ENCODE assay signal across 8 mouse cellular contexts in genomic region chr12:75593817-75594216, GRCm38 (mm10). TPM values are rescaled to one million over a fixed set of nuclear protein-coding genes. Genes with fewer than 3 reads are reported as not detected.
DNase-seq lines count a peak whose midpoint lies in the region; ATAC-seq and TF ChIP-seq lines count a peak whose summit lies in the region.
"Had no signal": no experiment of that assay in that cellular context is flagged by ENCODE, and none has a peak within 500 bp of the region (broad histone marks: within the 10 kb centered on the region; RNA-seq: fewer than 3 reads in every experiment).

No protein-coding gene starts in this region.

- H3K4me1 ChIP-seq in lung, embryonic 15.5 days = peaks cover 20% of the 10 kb centered on the region
- H3K4me1 ChIP-seq in forebrain, embryonic 12.5 days = peaks cover 14% of the 10 kb centered on the region
- H3K4me1 ChIP-seq in limb, embryonic 14.5 days (ENCODE audit: control insufficient read depth, insufficient read depth, low read length) = peaks cover 9% of the 10 kb centered on the region; the same call in 1 of the 2 replicates
- peaks cover 3% of the 10 kb centered on the region; the same call in 1 of the 2 replicates for H3K4me1 ChIP-seq in stomach, embryonic 15.5 days

- no peak for DNase-seq in lung, postnatal 25 days (ENCODE audit: low spot score)
- no peak for DNase-seq in limb, embryonic 14.5 days (ENCODE audit: low spot score)
- DNase-seq in layer of hippocampus, adult 9-11 months = no peak
- DNase-seq: thymus, postnatal 25 days had no signal

- no peak overlapping the region for H3K9ac ChIP-seq in lung, embryonic 15.5 days
- no peak overlapping the region for H3K9ac ChIP-seq in forebrain, embryonic 12.5 days
- no peak overlapping the region for H3K9ac ChIP-seq in limb, embryonic 14.5 days (ENCODE audit: low read depth, low read length, severe bottlenecking)
- H3K9ac ChIP-seq in stomach, embryonic 15.5 days = no peak overlapping the region

- WGBS in lung, embryonic 15.5 days = 58% methylated on average over 4 of the region's 4 CpGs
- 77% methylated on average over 4 of the region's 4 CpGs for WGBS in forebrain, embryonic 12.5 days
- 73% methylated on average over 4 of the region's 4 CpGs for WGBS in limb, embryonic 14.5 days
- 52% methylated on average over 4 of the region's 4 CpGs for WGBS in stomach, embryonic 15.5 days

- no peak for TF ChIP-seq POLR2A in limb, embryonic 14.5 days (IDR thresholded peaks at IDR 0.05; ENCODE audit: borderline replicate concordance, extremely low read depth, insufficient read depth, insufficient read length)

- peaks cover 19% of the 10 kb centered on the region; the same call in 1 of the 2 replicates for H3K36me3 ChIP-seq in lung, embryonic 15.5 days
- H3K36me3 ChIP-seq in forebrain, embryonic 12.5 days (replicated peaks) = peaks cover 33% of the 10 kb centered on the region
- H3K36me3 ChIP-seq in limb, embryonic 14.5 days (ENCODE audit: control insufficient read depth, insufficient read depth, low read length) = peaks cover 37% of the 10 kb centered on the region
- peaks cover 6% of the 10 kb centered on the region; the same call in 1 of the 2 replicates for H3K36me3 ChIP-seq in stomach, embryonic 15.5 days

- peak overlapping the region; percentile 80 for H3K4me2 ChIP-seq in lung, embryonic 15.5 days
- peak overlapping the region; percentile 69 for H3K4me2 ChIP-seq in forebrain, embryonic 12.5 days
- peak overlapping the region; percentile 59; the same call in 1 of the 2 replicates for H3K4me2 ChIP-seq in limb, embryonic 14.5 days (replicated peaks; ENCODE audit: low read depth, low read length, severe bottlenecking)
- H3K4me2 ChIP-seq in stomach, embryonic 15.5 days = peak overlapping the region; percentile 63; the same call in 1 of the 2 replicates

- no peaks in the 10 kb centered on the region for H3K27me3 ChIP-seq in lung, embryonic 15.5 days
- H3K27me3 ChIP-seq in forebrain, embryonic 12.5 days = no peaks in the 10 kb centered on the region
- no peaks in the 10 kb centered on the region for H3K27me3 ChIP-seq in limb, embryonic 14.5 days (ENCODE audit: control insufficient read depth, insufficient read depth, low read length)
- no peaks in the 10 kb centered on the region for H3K27me3 ChIP-seq in stomach, embryonic 15.5 days (replicated peaks)

- no peaks in the 10 kb centered on the region for H3K9me3 ChIP-seq in lung, embryonic 15.5 days
- H3K9me3 ChIP-seq in forebrain, embryonic 12.5 days = no peaks in the 10 kb centered on the region
- no peaks in the 10 kb centered on the region for H3K9me3 ChIP-seq in limb, embryonic 14.5 days (ENCODE audit: control insufficient read depth, low read length)
- H3K9me3 ChIP-seq in stomach, embryonic 15.5 days = no peaks in the 10 kb centered on the region

- no peak overlapping the region for H3K4me3 ChIP-seq in lung, embryonic 15.5 days
- peak overlapping the region; percentile 97; the same call in 1 of the 2 replicates for H3K4me3 ChIP-seq in forebrain, embryonic 12.5 days (replicated peaks)
- peak overlapping the region; percentile 99; the same call in 1 of the 2 replicates for H3K4me3 ChIP-seq in limb, embryonic 14.5 days (replicated peaks; ENCODE audit: low read length)
- H3K4me3 ChIP-seq in stomach, embryonic 15.5 days (replicated peaks) = no peak overlapping the region

- ATAC-seq in lung, embryonic 15.5 days (ENCODE audit: borderline replicate concordance, extremely low read depth, low FRiP score, low TSS enrichment) = no peak
- ATAC-seq in forebrain, embryonic 12.5 days (ENCODE audit: low FRiP score) = no peak
- ATAC-seq in limb, embryonic 14.5 days (ENCODE audit: low FRiP score, low read depth) = no peak
- no peak for ATAC-seq in stomach, embryonic 15.5 days (ENCODE audit: insufficient read depth, low FRiP score, low read depth)
- no peak for ATAC-seq in megakaryocyte-erythroid progenitor cell, adult 5-6 weeks (replicated peaks; ENCODE audit: low FRiP score, low TSS enrichment, poor library complexity, severe bottlenecking)

- no peak overlapping the region for H3K27ac ChIP-seq in lung, embryonic 15.5 days
- H3K27ac ChIP-seq in forebrain, embryonic 12.5 days = no peak overlapping the region
- H3K27ac ChIP-seq in limb, embryonic 14.5 days (replicated peaks; ENCODE audit: low read depth, low read length) = no peak overlapping the region
- H3K27ac ChIP-seq in stomach, embryonic 15.5 days = no peak overlapping the region

RNA-seq across cellular contexts. Expression of gene Ppp2r5e, which starts 2.2 kb away (rescaled TPM):
- 13.3 and 13.9 TPM in 2 replicates for polyA plus RNA-seq in lung, embryonic 15.5 days (2015; fragmentation: Nextera tagmentation; extraction: Ambion mirVana)
- 27.4 and 28.3 TPM in 2 replicates for polyA plus RNA-seq in forebrain, embryonic 12.5 days (2016; fragmentation: Nextera tagmentation; extraction: Ambion mirVana)
- 25.1 and 27.3 TPM in 2 replicates for polyA plus RNA-seq in limb, embryonic 14.5 days (2012; rRNA removed)
- 17.2 and 17.6 TPM in 2 replicates for polyA plus RNA-seq in limb, embryonic 14.5 days (2014; fragmentation: Nextera tagmentation; extraction: Ambion mirVana)
- polyA plus RNA-seq in stomach, embryonic 15.5 days (2015; fragmentation: Nextera tagmentation; extraction: Ambion mirVana) = 11.9 and 12.5 TPM in 2 replicates
- total RNA-seq in megakaryocyte-erythroid progenitor cell, adult 5-6 weeks (2014; fragmentation: Nextera tagmentation) = 26.7 and 35.4 TPM in 2 replicates
- 14.3 and 14.7 TPM in 2 replicates for total RNA-seq in megakaryocyte-erythroid progenitor cell, adult 5-6 weeks (2017)

Comparison
In these comparisons a context has a peak if more than half of its experiments do, and no peak if none do; other contexts are left out.
1. H3K4me3 ChIP-seq: peak in forebrain, embryonic 12.5 days (single experiment) and limb, embryonic 14.5 days (single experiment); none in lung, embryonic 15.5 days (single experiment) and stomach, embryonic 15.5 days (single experiment).
2. Peak in every context shown above with its lines, with median percentiles within 50 percentile points of each other: H3K4me2 ChIP-seq.